Mouse (Mus musculus): ENCODE data around the gene 4833423E24Rik. TPM values are rescaled to one million over a fixed set of nuclear protein-coding genes. Genes with fewer than 3 reads are reported as not detected.

The 4833423E24Rik gene
- not detected for polyA plus RNA-seq (2012; fragmentation: generic; extraction: Trizol)
- long read RNA-seq, experiment 1 = 0 reads
- long read RNA-seq, experiment 2 = 0 reads

GRCm38 (mm10) chr2:85518879-85519278 lies at the start of gene 4833423E24Rik:
Gene 4833423E24Rik, minus strand, starts transcription at chr2:85519024.
- Histone ChIP-seq H3K27me3 (ENCODE audit: control insufficient read depth, insufficient read depth, insufficient read length) (no peaks in the 10 kb centered on the region), H3K36me3 (ENCODE audit: control insufficient read depth, insufficient read depth) (no peaks in the 10 kb centered on the region), H3ac (ENCODE audit: control insufficient read depth, insufficient read length, low read depth) (no peak within 1 kb of the TSS), H3K79me2 (ENCODE audit: control insufficient read depth, insufficient read depth) (no peaks in the 10 kb centered on the region), H3K79me3 (ENCODE audit: low read depth) (no peaks in the 10 kb centered on the region), H3K4me3 (ENCODE audit: insufficient read depth, poor library complexity, severe bottlenecking) (no peak within 1 kb of the TSS)
- TF ChIP-seq MYOD1 (IDR thresholded peaks at IDR 0.05; ENCODE audit: control insufficient read depth, insufficient read length, low read depth) (no peak), USF1 (IDR thresholded peaks at IDR 0.05; ENCODE audit: low read depth) (no peak), MAX (IDR thresholded peaks at IDR 0.05) (no peak), FOSL1 (IDR thresholded peaks at IDR 0.05; ENCODE audit: insufficient read depth, low read length, poor library complexity, severe bottlenecking) (no peak), MYOG (IDR thresholded peaks at IDR 0.05; ENCODE audit: control insufficient read depth, extremely low read depth, insufficient read length) (no peak), CTCF (IDR thresholded peaks at IDR 0.05; ENCODE audit: control insufficient read depth, insufficient read depth, insufficient read length) (no peak), CEBPB (IDR thresholded peaks at IDR 0.05; ENCODE audit: low read depth) (no peak)

- Histone ChIP-seq H3K27me3 (ENCODE audit: control insufficient read depth, insufficient read depth, insufficient read length) (no peaks in the 10 kb centered on the region), H3K4me3 (ENCODE audit: insufficient read depth, poor library complexity, severe bottlenecking) (no peak overlapping the region), H3K79me2 (ENCODE audit: control insufficient read depth, insufficient read depth) (no peaks in the 10 kb centered on the region), H3ac (ENCODE audit: control insufficient read depth, insufficient read length, low read depth) (no peak overlapping the region), H3K79me3 (ENCODE audit: low read depth) (no peaks in the 10 kb centered on the region), H3K36me3 (ENCODE audit: control insufficient read depth, insufficient read depth) (no peaks in the 10 kb centered on the region)
- TF ChIP-seq MAX (IDR thresholded peaks at IDR 0.05) (no peak), CTCF (IDR thresholded peaks at IDR 0.05; ENCODE audit: control insufficient read depth, insufficient read depth, insufficient read length) (peak; percentile 13), MYOG (IDR thresholded peaks at IDR 0.05; ENCODE audit: control insufficient read depth, extremely low read depth, insufficient read length) (no peak), MYOD1 (IDR thresholded peaks at IDR 0.05; ENCODE audit: control insufficient read depth, insufficient read length, low read depth) (no peak)
These were observed 42.4 kb upstream of the 4833423E24Rik start for GRCm38 (mm10) chr2:85561187-85561586.

- TF ChIP-seq USF1 (IDR thresholded peaks at IDR 0.05; ENCODE audit: low read depth) (no peak), CEBPB (IDR thresholded peaks at IDR 0.05; ENCODE audit: low read depth) (no peak), FOSL1 (IDR thresholded peaks at IDR 0.05; ENCODE audit: insufficient read depth, low read length, poor library complexity, severe bottlenecking) (no peak), MAX (IDR thresholded peaks at IDR 0.05) (no peak), MYOG (IDR thresholded peaks at IDR 0.05; ENCODE audit: control insufficient read depth, extremely low read depth, insufficient read length) (no peak), CTCF (IDR thresholded peaks at IDR 0.05; ENCODE audit: control insufficient read depth, insufficient read depth, insufficient read length) (no peak), MYOD1 (IDR thresholded peaks at IDR 0.05; ENCODE audit: control insufficient read depth, insufficient read length, low read depth) (no peak)
- Histone ChIP-seq H3K27me3 (ENCODE audit: control insufficient read depth, insufficient read depth, insufficient read length) (no peaks in the 10 kb centered on the region), H3K36me3 (ENCODE audit: control insufficient read depth, insufficient read depth) (no peaks in the 10 kb centered on the region), H3K79me2 (ENCODE audit: control insufficient read depth, insufficient read depth) (no peaks in the 10 kb centered on the region), H3K79me3 (ENCODE audit: low read depth) (no peaks in the 10 kb centered on the region), H3ac (ENCODE audit: control insufficient read depth, insufficient read length, low read depth) (no peak overlapping the region), H3K4me3 (ENCODE audit: insufficient read depth, poor library complexity, severe bottlenecking) (no peak overlapping the region)
These were observed 41.4 kb upstream of the 4833423E24Rik start for GRCm38 (mm10) chr2:85560226-85560625.

GRCm38 (mm10) chr2:85554806-85555205 lies 36.0 kb upstream of the 4833423E24Rik start:
- Histone ChIP-seq H3K36me3 (ENCODE audit: control insufficient read depth, insufficient read depth) (no peaks in the 10 kb centered on the region), H3K4me3 (ENCODE audit: insufficient read depth, poor library complexity, severe bottlenecking) (no peak overlapping the region), H3K79me3 (ENCODE audit: low read depth) (no peaks in the 10 kb centered on the region), H3ac (ENCODE audit: control insufficient read depth, insufficient read length, low read depth) (no peak overlapping the region), H3K27me3 (ENCODE audit: control insufficient read depth, insufficient read depth, insufficient read length) (no peaks in the 10 kb centered on the region), H3K79me2 (ENCODE audit: control insufficient read depth, insufficient read depth) (no peaks in the 10 kb centered on the region)
- no peak for TF ChIP-seq MYOD1 (IDR thresholded peaks at IDR 0.05; ENCODE audit: control insufficient read depth, insufficient read length, low read depth)
- TF ChIP-seq FOSL1 (IDR thresholded peaks at IDR 0.05; ENCODE audit: insufficient read depth, low read length, poor library complexity, severe bottlenecking) = no peak
- TF ChIP-seq MAX (IDR thresholded peaks at IDR 0.05) = no peak
- TF ChIP-seq CEBPB (IDR thresholded peaks at IDR 0.05; ENCODE audit: low read depth) = no peak
- TF ChIP-seq MYOG (IDR thresholded peaks at IDR 0.05; ENCODE audit: control insufficient read depth, extremely low read depth, insufficient read length) = no peak
- TF ChIP-seq USF1 (IDR thresholded peaks at IDR 0.05; ENCODE audit: low read depth) = no peak
- no peak for TF ChIP-seq CTCF (IDR thresholded peaks at IDR 0.05; ENCODE audit: control insufficient read depth, insufficient read depth, insufficient read length)

- H3ac ChIP-seq (ENCODE audit: control insufficient read depth, insufficient read length, low read depth) = no peak overlapping the region
- H3K79me3 ChIP-seq (ENCODE audit: low read depth) = no peaks in the 10 kb centered on the region
- H3K79me2 ChIP-seq (ENCODE audit: control insufficient read depth, insufficient read depth) = no peaks in the 10 kb centered on the region
- no peak for TF ChIP-seq CTCF (IDR thresholded peaks at IDR 0.05; ENCODE audit: control insufficient read depth, insufficient read depth, insufficient read length)
- TF ChIP-seq MAX (IDR thresholded peaks at IDR 0.05) = no peak
- TF ChIP-seq MYOG (IDR thresholded peaks at IDR 0.05; ENCODE audit: control insufficient read depth, extremely low read depth, insufficient read length) = no peak
- no peak for TF ChIP-seq FOSL1 (IDR thresholded peaks at IDR 0.05; ENCODE audit: insufficient read depth, low read length, poor library complexity, severe bottlenecking)
- TF ChIP-seq USF1 (IDR thresholded peaks at IDR 0.05; ENCODE audit: low read depth) = no peak
- no peak for TF ChIP-seq MYOD1 (IDR thresholded peaks at IDR 0.05; ENCODE audit: control insufficient read depth, insufficient read length, low read depth)
- TF ChIP-seq CEBPB (IDR thresholded peaks at IDR 0.05; ENCODE audit: low read depth) = no peak
- no peak overlapping the region for H3K4me3 ChIP-seq (ENCODE audit: insufficient read depth, poor library complexity, severe bottlenecking)
- H3K36me3 ChIP-seq (ENCODE audit: control insufficient read depth, insufficient read depth) = no peaks in the 10 kb centered on the region
- no peaks in the 10 kb centered on the region for H3K27me3 ChIP-seq (ENCODE audit: control insufficient read depth, insufficient read depth, insufficient read length)
These were observed 15.1 kb upstream of the 4833423E24Rik start for GRCm38 (mm10) chr2:85533934-85534333.
